Mouse (Mus musculus): ENCODE measurements at regions not wholly inside any gene's neighbourhood (a gene's known extent, or its start where the extent isn't known, plus 50 kb on each side); places are given as distances from the start of the nearest gene placed in this dataset.

DNA sequence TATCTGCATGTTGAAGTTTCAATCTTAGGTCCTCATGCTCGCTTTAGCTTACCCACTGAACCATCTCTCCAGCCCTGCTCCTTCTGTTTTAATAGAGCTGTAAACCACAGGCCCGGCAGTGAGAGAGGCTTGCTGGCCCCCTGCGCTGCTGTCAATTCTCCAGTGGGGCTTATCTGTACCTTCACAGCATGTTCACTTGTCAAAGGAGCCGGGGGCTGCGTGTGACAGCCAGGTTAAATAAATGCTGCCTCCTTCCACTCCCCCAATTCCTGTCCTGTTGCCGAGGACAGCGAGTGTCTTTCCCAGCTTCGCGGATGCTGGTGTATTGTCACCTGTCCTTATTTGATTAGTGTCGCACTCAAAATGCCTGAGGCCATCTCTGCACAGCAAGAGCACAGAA, 125.7 kb upstream of the Thy1 start:
- H3K4me3 ChIP-seq (ENCODE audit: control insufficient read depth, low read depth, low read length), result no peak overlapping the region
- H3K36me3 ChIP-seq (ENCODE audit: control insufficient read depth, insufficient read depth, low read length), result no peaks in the 10 kb centered on the region
- TF ChIP-seq CTCF (IDR thresholded peaks at IDR 0.05; ENCODE audit: control insufficient read depth, insufficient read depth, insufficient replicate concordance, low read depth, low read length), result no peak
- TF ChIP-seq POLR2A (IDR thresholded peaks at IDR 0.05; ENCODE audit: control insufficient read depth, low read depth, low read length), result no peak
- peaks cover 6% of the 10 kb centered on the region for H3K4me1 ChIP-seq (ENCODE audit: control insufficient read depth, insufficient read depth, low read length)
- H3K27ac ChIP-seq (ENCODE audit: control insufficient read depth, insufficient read depth, low read depth, low read length), result no peak overlapping the region
- H3K27me3 ChIP-seq (ENCODE audit: control insufficient read depth, insufficient read depth, low read length), result no peaks in the 10 kb centered on the region; the same call in 1 of the 2 replicates

DNA sequence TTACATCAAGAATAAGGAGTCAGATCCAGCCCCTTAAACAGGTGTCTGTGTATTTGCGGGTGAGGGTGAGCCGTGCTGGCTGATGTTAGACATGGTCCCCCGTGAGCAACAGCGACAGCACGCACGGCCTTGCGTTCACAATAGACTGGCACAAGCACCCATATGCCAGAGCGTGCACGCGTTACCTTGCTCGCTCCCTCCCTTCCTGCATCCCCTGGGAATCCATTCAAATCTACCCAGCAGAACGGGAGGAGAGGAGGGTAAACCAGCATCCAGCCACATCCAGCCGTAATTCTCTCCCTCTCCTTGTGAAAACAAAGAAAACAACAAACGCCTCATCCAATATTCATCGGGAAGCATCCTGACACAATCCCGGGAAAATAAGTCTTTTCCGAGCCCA, 124.2 kb upstream of the Thy1 start:
- Histone ChIP-seq H3K36me3 (ENCODE audit: control insufficient read depth, insufficient read depth, low read length) (no peaks in the 10 kb centered on the region), H3K4me1 (ENCODE audit: control insufficient read depth, insufficient read depth, low read length) (peaks cover 6% of the 10 kb centered on the region), H3K4me3 (ENCODE audit: control insufficient read depth, low read depth, low read length) (no peak overlapping the region), H3K27me3 (ENCODE audit: control insufficient read depth, insufficient read depth, low read length) (no peaks in the 10 kb centered on the region; the same call in 1 of the 2 replicates), H3K27ac (ENCODE audit: control insufficient read depth, insufficient read depth, low read depth, low read length) (no peak overlapping the region)
- TF ChIP-seq CTCF (IDR thresholded peaks at IDR 0.05; ENCODE audit: control insufficient read depth, insufficient read depth, insufficient replicate concordance, low read depth, low read length), result no peak
- no peak for TF ChIP-seq POLR2A (IDR thresholded peaks at IDR 0.05; ENCODE audit: control insufficient read depth, low read depth, low read length)

DNA sequence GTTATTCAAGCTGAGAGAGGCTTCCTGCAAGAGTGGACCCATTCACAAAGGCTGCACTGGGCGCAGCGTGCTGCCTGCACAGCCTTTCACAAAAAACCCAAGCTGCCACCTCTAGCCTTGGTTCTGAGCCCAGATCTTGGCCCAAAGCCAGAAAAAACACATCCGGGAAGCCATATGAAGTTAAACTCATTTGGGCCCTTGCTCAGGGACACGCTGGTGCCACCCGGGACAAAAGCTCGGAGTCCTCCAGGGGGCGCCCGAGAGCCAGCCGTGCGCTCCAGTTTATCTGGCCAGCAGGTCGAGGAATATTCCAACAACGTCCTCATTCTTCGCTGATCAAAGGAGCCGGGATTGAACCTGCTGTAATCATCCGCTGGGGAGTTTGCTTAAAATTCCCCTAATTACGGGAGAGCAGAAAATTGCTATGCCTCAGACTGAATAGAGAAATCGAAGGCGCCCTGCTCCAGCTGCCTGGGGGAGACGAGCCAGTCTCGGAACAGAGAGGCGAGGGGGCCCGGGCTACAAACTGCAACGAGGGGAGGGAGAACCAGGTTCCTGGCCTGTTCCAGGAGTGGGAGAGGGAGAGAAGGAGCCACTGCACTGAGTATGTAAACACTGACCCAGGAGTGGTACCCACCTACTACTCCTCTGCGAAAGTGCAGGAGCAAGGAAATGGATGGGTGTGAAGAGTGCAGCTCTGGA, 123.0 kb upstream of the Thy1 start:
- no peaks in the 10 kb centered on the region for H3K36me3 ChIP-seq (ENCODE audit: control insufficient read depth, insufficient read depth, low read length)
- peaks cover 8% of the 10 kb centered on the region for H3K4me1 ChIP-seq (ENCODE audit: control insufficient read depth, insufficient read depth, low read length)
- H3K27ac ChIP-seq (ENCODE audit: control insufficient read depth, insufficient read depth, low read depth, low read length), result no peak overlapping the region
- TF ChIP-seq POLR2A (IDR thresholded peaks at IDR 0.05; ENCODE audit: control insufficient read depth, low read depth, low read length), result no peak
- TF ChIP-seq CTCF (IDR thresholded peaks at IDR 0.05; ENCODE audit: control insufficient read depth, insufficient read depth, insufficient replicate concordance, low read depth, low read length), result peak; percentile 85
- peak overlapping the region; percentile 22; the same call in 1 of the 2 replicates for H3K4me3 ChIP-seq (ENCODE audit: control insufficient read depth, low read depth, low read length)
- no peaks in the 10 kb centered on the region; the same call in 1 of the 2 replicates for H3K27me3 ChIP-seq (ENCODE audit: control insufficient read depth, insufficient read depth, low read length)

DNA sequence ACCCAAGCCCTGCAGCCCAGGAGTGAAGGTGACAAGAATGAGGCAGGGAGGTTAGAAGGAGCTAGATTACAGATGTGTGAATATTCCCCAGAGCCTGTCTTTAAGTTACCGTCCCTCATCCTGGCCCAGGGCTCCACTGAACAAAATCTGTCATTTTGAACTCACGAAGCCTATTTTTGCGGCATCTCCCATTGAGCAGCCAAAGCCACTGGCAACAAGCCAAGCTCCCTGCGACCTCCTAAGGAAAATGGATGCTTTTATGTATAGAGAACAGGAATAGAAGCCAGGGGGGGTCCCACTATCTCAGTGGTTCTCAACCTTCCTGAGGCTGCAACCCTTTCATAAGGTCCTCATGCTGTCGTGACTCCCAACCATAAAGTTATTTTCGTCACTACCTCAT, 121.0 kb upstream of the Thy1 start:
- Histone ChIP-seq H3K4me1 (ENCODE audit: control insufficient read depth, insufficient read depth, low read length) (peaks cover 8% of the 10 kb centered on the region), H3K27me3 (ENCODE audit: control insufficient read depth, insufficient read depth, low read length) (no peaks in the 10 kb centered on the region; the same call in 1 of the 2 replicates)
- no peak for TF ChIP-seq POLR2A (IDR thresholded peaks at IDR 0.05; ENCODE audit: control insufficient read depth, low read depth, low read length)
- TF ChIP-seq CTCF (IDR thresholded peaks at IDR 0.05; ENCODE audit: control insufficient read depth, insufficient read depth, insufficient replicate concordance, low read depth, low read length), result no peak

DNA sequence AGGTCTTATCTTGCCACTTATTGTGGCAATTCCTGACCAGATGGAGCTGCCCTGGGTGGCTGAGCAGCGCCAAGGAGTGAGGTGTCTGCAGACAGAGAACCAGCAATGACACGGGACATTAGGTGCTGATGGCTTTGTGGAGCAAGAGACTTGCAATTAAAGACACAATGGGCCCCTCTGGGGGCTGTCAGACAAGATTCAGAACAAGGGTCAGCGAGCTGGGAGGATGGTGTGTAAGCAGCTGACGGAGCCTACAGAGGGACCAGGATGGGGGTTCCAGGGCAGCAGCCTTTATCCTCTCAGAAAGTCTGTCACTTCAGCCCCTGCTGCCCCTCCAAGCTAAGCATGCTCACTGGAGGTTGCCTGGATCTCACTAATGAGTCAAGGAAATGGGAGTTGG, 120.1 kb upstream of the Thy1 start:
- TF ChIP-seq POLR2A (IDR thresholded peaks at IDR 0.05; ENCODE audit: control insufficient read depth, low read depth, low read length), result no peak
- TF ChIP-seq CTCF (IDR thresholded peaks at IDR 0.05; ENCODE audit: control insufficient read depth, insufficient read depth, insufficient replicate concordance, low read depth, low read length), result no peak
- no peak overlapping the region for H3K27ac ChIP-seq (ENCODE audit: control insufficient read depth, insufficient read depth, low read depth, low read length)
- no peaks in the 10 kb centered on the region; the same call in 1 of the 2 replicates for H3K27me3 ChIP-seq (ENCODE audit: control insufficient read depth, insufficient read depth, low read length)
- H3K4me1 ChIP-seq (ENCODE audit: control insufficient read depth, insufficient read depth, low read length), result peaks cover 8% of the 10 kb centered on the region
- H3K36me3 ChIP-seq (ENCODE audit: control insufficient read depth, insufficient read depth, low read length), result no peaks in the 10 kb centered on the region
- H3K4me3 ChIP-seq (ENCODE audit: control insufficient read depth, low read depth, low read length), result no peak overlapping the region; the same call in 1 of the 2 replicates

More for the DNA sequence above, 121.0 kb upstream of the Thy1 start:
- Histone ChIP-seq H3K4me3 (ENCODE audit: control insufficient read depth, low read depth, low read length) (no peak overlapping the region), H3K36me3 (ENCODE audit: control insufficient read depth, insufficient read depth, low read length) (no peaks in the 10 kb centered on the region), H3K27ac (ENCODE audit: control insufficient read depth, insufficient read depth, low read depth, low read length) (no peak overlapping the region)

DNA sequence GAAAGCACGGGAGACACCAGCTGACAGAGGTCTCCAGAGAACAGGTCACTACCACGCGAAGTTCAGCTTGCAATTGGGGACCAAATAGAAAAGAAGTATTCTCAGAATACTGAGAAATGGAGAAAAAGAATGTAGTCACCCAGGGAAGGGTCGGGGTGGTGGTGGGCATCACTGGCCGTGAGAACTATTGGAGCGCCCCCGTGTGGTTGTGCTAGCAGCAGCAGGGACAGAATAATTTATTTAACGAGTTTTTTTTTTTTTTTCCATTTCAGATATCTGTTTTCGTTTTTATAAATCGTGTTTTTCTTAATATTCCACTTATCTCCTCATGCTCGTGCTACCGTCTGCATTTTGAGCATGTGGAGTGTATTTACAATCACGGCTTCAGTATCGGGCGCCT, 118.4 kb upstream of the Thy1 start:
- Histone ChIP-seq H3K27ac (ENCODE audit: control insufficient read depth, insufficient read depth, low read depth, low read length) (no peak overlapping the region), H3K4me1 (ENCODE audit: control insufficient read depth, insufficient read depth, low read length) (peaks cover 7% of the 10 kb centered on the region), H3K36me3 (ENCODE audit: control insufficient read depth, insufficient read depth, low read length) (no peaks in the 10 kb centered on the region), H3K27me3 (ENCODE audit: control insufficient read depth, insufficient read depth, low read length) (no peaks in the 10 kb centered on the region; the same call in 1 of the 2 replicates), H3K4me3 (ENCODE audit: control insufficient read depth, low read depth, low read length) (no peak overlapping the region)
- no peak for TF ChIP-seq POLR2A (IDR thresholded peaks at IDR 0.05; ENCODE audit: control insufficient read depth, low read depth, low read length)
- TF ChIP-seq CTCF (IDR thresholded peaks at IDR 0.05; ENCODE audit: control insufficient read depth, insufficient read depth, insufficient replicate concordance, low read depth, low read length), result peak; percentile 62

DNA sequence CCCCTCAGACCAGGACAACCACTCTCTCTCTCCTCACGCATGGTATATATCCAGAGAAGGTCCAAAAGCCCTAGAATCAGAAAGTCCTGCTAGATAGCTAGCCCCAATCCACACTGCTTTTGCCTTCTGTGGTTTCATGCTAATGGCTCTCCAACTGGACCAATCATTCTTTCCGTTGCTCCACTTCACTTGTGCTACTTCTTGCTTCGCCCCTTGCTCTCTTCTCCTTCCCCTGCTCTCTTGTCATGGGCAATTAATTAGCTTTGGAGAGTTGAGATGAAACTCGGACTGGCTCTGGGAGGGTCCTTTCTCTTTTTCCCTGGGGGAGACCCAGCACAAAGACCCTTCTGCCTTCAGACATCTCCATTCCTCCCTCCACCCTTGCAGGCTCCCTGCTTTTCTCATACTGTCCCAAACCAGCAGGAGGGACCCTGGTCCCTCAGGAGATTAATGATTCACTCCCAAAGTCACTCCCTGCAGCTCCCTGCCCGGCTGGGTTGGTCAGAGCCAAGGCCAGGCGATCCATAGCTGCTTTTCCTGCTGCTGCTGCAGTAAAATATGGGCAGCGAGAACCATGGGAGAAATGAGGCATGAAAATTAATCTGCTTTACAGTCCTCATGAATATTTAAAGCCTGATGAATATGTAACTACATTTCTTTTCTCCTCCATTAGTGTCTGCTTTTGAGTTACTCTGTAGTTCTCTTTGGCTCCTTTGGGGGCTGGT, 113.7 kb upstream of the Thy1 start:
- Histone ChIP-seq H3K4me1 (ENCODE audit: control insufficient read depth, insufficient read depth, low read length) (peaks cover 1% of the 10 kb centered on the region; the same call in 1 of the 2 replicates), H3K27ac (ENCODE audit: control insufficient read depth, insufficient read depth, low read depth, low read length) (no peak overlapping the region), H3K4me3 (ENCODE audit: control insufficient read depth, low read depth, low read length) (no peak overlapping the region), H3K36me3 (ENCODE audit: control insufficient read depth, insufficient read depth, low read length) (no peaks in the 10 kb centered on the region), H3K27me3 (ENCODE audit: control insufficient read depth, insufficient read depth, low read length) (no peaks in the 10 kb centered on the region)
- TF ChIP-seq POLR2A (IDR thresholded peaks at IDR 0.05; ENCODE audit: control insufficient read depth, low read depth, low read length), result no peak
- TF ChIP-seq CTCF (IDR thresholded peaks at IDR 0.05; ENCODE audit: control insufficient read depth, insufficient read depth, insufficient replicate concordance, low read depth, low read length), result no peak

Data from testis, adult 2 months (tissue).